Mouse (Mus musculus): ENCODE measurements around the gene Ppil4.

GRCm38 (mm10) chr10:7780238-7781176 is 12.2 kb upstream of the Ppil4 start:
- no peak for TF ChIP-seq BHLHE40 (IDR thresholded peaks at IDR 0.05; ENCODE audit: borderline replicate concordance, low read depth, low read length)
- TF ChIP-seq CHD2 (IDR thresholded peaks at IDR 0.05; ENCODE audit: low read length): no peak
- TF ChIP-seq EP300 (IDR thresholded peaks at IDR 0.05; ENCODE audit: low read depth in 1 of 2, low read length in 2 of 2): no peak
